Mouse (Mus musculus): ENCODE measurements around the gene Abracl.

Gene Abracl

DNA sequence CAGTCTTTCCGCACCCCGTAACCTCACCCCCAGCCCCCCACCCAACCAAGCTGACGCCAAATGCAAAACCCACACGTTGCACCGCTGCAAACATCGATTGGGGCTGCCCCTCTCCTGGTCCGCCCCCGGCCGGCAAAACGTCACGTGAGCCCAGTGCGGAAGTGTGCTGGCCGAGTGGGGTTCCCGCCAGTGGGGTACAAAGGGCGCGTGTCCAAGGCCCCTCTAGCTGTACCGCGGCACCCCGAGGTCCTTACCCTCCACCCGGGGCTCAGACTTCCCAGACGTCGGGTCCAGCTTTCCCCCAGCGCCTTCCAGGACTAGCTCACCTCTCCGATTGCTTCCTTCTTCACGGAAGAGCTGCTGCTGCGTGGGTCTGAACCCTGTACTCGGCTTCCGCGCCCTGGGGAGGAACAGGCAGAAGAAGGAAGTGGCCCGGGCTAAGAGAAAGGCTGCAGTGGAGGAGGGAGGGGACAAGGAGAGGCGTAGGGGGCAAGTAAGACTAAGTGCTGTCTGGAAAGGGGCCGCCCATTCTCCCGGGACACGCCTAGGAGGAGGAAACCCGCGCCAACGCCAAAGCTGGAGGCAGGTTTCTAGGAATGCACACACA, at the start of gene Abracl:
TSS of gene Abracl (minus strand) at position 548 of the 607 bp plus-strand sequence.
- peak; percentile 61 for DNase-seq (ENCODE audit: low spot score)

DNA sequence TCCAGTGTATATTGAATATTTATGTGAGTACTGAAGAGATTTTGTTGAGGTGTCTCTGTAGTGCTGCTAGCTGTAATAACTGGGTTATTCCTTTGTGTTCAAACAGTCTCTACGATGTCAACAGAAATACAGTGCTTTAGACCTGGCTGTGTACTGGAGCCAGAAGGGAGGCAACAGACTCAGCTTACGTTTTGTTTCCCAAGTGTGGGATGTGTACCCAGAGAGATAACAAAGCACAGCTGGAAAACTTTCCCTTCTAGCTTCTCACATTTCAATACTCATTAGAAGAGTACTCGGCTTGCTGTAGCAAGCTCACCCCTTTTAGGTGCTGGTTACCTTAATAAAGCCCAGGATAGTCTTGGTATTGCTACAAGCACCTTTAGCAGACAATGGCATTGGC, 49.8 kb upstream of the Abracl start:
- DNase-seq (ENCODE audit: low spot score) = no peak

DNA sequence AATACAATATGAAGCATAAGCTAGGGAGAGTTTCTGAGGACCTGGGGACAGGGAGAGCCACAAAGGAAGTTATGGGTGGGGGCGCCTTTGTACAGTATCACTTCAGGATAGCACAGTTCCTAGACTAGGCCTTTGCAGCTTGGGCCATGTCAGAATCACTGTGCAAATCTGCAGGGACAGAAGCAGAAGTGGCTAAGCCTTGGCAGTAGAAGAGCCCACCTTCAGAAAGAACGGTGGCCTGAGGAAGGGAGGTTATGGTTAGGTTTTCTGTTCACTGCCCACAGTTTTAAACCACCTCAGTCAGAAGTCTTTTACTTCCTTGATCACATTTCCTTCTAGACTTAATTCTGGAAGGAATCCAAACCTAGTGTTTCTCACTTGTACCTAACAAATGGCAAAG, 47.5 kb upstream of the Abracl start:
- DNase-seq (ENCODE audit: low spot score) = no peak

DNA sequence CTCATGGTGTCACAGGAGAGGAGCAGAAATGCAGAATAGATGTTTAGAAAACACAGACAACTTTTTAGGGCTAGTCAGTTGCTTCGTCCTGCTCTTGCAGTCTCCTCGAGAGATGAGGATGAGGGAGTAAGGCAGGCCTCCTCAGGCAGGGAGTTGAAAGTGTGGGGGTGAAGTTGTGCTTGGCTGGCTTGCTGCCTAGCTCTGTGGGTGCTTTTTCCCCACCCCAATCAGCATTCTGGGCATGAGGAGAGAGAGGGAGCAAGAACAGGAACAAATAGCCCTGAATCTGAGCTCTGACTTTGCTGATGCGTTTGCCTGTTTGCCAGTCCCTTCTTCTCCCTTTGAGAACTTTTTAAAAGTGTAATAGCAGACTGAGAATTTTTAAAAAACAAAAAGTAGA, 47.1 kb upstream of the Abracl start:
- DNase-seq (ENCODE audit: low spot score) = no peak

DNA sequence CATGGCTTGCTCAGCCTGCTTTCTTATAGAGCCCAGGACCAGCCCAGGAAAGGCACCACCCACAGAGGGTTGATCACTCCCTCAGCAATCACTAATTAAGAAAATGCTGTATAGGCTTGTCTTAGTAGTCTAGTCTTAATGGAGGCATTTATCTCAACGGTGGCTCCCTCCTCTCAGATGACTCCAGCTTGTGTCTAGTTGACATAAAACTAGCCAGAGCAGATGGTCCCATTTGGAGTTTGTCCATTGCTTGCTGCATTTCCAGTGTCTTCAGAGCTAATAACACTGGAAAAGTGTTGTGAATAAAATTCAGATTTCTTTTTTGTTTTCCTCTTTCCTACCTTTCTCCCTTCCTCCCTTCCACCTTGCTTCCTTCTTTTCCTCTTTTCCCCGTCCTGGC, 46.5 kb upstream of the Abracl start:
- no peak for DNase-seq (ENCODE audit: low spot score)

DNA sequence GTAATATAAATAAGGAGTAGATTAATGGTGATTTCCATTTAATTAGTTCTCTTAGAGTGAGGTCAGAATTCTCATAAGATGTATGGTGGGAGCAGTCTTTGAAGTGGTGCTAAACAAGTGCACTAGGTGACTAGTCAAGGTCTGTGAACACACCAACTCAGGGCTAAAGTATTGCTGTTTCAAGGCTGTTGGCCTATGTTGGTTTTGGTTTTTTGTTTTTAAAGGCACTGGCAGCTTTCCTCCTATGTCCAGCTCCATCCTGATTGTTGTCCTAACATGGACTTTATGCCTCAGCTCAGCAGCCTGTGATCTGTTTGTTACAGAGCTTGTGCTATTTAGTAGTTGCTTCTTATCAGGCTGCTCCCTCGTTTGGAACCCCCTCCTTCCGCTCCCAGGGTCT, 45.8 kb upstream of the Abracl start:
- DNase-seq (ENCODE audit: low spot score) = no peak

DNA sequence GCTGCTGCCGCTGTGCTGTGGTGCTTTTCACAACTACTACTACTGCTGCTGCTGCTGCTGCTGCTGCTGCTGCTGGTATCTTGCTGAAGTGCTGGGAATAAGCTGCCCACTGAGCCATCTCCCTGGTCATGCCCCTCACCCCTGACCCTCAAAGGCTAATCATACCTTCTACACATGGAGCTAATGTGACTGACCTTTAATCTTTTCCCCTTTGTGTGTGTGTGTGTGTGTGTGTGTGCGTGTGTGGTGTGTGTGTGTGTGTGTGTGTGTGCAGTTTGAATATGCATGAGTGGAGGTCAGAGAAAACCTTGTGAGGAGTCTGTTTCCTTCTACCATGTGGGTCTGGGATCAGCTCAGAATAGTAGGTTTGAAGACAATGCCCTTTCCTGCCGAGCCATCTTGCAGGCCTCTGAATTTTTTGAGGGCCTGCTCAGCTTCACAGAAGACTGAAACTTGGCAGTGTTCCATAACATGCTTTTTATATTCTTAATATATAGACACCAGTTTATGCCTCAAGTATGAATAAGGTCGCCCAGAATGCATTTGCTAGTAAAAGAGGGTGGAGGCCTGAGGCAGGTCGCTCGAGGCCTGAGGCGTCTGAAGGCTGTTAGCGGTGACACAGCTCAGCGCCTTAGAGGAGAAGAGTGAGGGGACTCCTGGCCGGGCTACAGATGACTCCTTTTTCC, 44.8 kb upstream of the Abracl start:
- DNase-seq (ENCODE audit: low spot score) = no peak

DNA sequence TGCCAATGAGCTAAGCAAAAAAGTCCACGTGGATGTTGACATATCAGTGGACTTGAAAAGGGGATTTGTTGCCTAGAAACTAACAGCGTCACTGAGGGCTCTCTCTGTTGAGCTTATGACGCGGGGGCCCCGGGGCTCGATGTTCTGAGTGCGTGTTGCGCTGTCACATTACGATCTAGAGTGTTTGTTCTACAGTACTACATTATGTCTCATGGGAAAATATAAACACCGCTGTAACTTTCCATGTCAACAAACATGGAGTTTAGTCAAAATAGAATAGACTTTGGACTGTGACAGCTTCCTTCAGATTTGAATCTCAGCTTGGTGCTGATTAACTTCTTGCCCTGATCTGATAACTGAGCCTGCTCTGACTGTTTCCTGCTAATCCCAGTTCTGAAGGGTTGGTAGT, 42.9 kb upstream of the Abracl start:
- DNase-seq (ENCODE audit: low spot score) = no peak

DNA sequence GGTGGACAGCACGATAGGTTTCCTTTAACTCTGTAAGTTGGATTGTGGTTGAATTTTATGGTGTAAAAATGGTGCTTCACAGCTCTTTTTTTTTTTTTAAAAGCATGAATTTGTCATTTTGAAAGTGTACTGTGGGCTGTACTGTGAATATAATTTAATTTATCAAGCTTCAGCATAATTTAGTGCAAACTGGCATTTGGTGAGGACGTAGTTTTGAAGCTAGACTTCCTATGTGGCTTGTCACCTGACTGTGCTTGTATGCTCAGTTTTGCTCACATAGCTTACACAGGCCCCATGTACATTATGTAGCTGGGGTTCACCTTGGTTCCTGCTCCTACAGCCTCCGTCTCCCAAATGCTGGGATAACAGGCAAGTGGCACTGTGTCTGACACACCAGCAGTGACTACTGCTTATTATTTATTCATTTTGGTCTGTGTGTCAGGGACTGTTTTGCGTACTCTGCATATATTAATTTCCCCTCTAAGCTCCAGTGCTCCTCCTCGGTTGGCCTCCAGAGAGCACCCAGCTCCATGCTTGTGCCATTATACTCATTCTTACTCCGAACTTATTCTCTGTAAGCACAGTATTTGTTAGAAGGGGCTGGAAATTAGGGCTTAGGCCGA, 41.6 kb upstream of the Abracl start:
- DNase-seq (ENCODE audit: low spot score) = no peak

DNA sequence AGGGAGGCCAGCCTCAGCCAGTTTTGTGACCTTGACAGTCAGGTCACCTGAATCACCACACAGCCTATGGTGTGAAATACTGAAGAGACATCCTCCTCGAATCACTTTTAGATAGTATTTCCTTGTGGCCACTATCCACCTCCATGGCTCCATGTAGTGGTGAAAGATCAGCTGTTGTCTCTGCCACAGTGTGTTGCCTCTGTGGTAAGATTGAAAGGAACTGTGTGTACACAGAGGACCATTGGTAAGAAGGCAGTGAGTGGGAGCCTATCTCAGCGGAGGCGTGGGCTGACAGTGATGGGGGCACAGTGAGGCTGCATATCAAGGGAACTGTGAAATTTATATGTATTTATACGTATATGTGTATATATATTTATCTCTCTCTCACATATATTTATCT, 38.4 kb upstream of the Abracl start:
- DNase-seq (ENCODE audit: low spot score) = no peak

DNA sequence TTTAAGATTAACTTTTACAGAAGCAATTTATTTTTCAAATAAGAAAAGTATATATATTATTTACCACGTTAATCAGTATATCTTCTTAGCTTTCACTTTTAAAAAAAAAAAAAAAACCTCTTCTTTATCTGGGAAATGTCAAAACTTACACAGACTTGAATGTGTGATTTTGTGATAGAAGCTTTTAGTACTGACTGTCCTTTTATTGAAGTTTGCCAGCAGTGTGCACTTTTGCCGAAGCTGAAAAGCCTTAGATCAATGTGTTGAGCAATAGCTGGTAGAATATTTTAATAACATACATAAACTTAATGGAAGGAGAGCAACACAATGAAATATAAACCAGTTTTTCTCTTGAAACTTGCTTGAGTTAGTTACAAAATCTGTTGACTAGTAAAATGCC, 37.7 kb upstream of the Abracl start:
- no peak for DNase-seq (ENCODE audit: low spot score)

DNA sequence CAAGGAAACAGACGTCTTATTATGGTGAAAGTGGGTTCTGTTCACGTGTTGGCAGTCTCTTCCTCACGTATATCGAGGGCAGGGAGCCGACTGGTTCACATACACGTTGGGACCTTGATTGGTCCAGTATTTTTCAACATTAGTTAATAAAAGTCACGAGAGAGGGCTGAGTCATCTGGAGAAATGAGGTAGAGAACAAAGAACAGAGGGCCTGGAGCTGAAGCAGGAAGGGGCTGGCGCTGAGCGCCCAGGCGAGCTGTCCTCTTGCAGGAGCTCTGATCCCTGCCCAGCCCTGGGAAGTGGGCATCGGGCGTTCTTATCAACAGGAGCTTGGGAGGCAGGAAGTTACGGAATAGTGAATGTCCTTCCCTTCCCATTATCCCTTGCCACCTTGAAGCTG, 36.7 kb upstream of the Abracl start:
- no peak for DNase-seq (ENCODE audit: low spot score)

DNA sequence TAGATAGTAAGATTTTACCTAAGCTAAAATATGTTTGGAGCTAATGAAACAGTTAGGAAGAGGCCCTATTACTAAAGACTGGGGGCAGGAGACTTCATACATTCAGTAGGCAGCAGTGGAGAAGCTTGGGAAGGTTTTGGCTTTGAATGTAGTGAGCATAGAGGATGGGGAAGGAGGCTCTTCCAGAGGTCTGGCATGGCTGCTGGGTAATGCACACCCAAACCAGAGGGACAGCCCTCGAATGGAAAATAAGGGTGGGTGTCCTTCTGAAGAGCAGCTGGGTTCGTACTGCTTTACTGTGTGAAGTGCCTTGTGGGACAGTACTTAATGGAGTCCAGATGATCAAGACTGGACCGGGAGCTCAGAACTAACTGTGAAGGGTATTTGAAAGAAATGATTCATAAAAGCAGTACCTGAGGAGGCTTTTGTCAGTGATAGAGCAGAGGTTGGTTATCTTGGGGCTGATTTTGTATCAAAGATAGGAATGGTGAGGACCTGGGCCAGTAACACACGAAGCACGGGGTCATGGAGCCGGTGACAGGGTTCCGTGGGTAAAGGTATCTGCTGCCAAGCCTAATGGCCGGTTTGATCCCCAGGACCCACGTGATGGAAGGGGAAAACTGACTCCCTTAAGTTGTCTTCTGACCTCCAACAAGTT, 35.7 kb upstream of the Abracl start:
- no peak for DNase-seq (ENCODE audit: low spot score)

DNA sequence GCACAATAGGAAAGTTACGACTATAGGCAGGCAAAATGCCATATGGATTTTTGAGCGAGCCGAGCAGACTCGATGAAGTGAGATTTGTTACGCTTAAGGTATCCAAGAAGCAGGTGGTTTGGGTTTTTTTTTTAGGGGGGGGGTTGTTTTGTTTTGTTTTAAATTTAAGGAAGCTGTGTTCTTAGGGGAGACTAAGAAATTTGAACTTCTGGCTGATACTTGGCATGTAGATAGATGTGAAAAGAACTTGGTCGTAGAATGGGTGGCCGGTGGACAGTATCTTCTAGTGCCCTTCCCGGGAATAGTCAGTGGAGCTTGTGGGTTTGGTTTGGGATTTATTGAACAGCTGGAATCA, 33.3 kb upstream of the Abracl start:
- no peak for DNase-seq (ENCODE audit: low spot score)

DNA sequence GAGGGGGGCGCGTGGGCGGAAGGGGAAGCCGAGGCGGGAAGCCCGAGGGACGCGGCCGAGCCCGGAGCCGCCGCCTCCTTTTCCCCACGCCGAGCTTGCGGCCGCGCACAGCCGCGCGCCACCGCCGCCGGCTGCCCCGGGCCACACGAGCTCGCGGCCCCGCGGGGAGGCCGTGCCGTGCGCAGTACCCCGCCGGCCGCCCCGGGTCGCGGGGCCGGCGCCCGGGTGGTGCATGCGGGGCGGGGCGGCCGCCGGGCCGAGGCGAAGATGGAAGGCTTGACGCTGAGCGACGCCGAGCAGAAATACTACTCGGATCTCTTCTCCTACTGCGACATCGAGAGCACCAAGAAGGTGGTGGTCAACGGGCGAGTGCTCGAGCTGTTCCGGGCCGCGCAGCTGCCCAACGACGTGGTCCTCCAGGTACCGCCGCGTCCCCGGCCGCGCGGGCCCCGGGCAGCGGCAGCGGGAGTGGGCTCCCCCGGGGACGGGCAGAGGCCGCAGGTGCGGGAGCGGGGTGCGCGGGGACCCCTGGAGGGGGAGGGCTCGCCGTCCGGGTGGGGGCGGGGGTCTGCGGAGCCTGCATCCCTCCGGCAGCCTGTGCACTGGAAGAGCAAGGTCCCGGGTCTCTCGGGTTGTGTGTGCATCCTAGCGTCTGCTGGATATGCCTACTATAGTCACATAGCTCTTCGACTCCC, 32.8 kb upstream of the Abracl start, which contains the start of gene Reps1:
TSS of gene Reps1 (plus strand) at position 166 of the 695 bp plus-strand sequence.
- no peak for DNase-seq (ENCODE audit: low spot score)

DNA sequence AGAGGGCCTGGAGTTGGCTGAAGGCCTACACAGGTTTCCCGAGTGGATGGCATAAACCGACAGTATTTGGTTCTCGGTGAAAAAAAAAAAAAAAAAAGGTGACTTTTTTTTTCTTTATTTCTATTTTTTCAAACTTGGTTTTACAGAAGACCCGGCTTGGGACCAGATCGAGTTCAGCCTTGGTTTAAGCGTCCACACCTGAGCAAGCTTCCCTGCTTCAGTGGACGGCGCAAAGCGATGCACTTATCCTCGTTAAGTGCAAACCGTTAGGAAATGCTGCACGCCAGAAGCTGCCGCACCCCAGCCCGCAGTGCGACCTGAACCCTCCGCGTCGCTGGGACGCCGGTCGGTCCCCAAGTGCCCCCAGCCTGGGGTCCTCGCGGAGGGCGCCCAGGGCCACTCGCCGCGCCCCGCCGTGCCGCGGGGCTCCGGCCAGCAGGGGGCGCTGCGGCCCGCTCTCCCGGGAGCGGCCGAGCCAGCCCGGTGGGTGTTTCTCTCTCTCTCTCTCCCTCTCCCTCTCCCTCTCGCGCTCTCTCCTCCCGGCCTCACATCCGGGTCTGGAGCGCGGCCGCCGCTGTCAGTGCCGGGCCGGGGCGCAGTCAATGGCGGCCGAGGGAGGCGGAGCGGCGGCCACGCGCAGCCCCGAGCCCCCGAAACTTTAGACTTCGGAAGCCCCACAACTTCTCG, 32.1 kb upstream of the Abracl start:
- peak; percentile 81 for DNase-seq (ENCODE audit: low spot score)

DNA sequence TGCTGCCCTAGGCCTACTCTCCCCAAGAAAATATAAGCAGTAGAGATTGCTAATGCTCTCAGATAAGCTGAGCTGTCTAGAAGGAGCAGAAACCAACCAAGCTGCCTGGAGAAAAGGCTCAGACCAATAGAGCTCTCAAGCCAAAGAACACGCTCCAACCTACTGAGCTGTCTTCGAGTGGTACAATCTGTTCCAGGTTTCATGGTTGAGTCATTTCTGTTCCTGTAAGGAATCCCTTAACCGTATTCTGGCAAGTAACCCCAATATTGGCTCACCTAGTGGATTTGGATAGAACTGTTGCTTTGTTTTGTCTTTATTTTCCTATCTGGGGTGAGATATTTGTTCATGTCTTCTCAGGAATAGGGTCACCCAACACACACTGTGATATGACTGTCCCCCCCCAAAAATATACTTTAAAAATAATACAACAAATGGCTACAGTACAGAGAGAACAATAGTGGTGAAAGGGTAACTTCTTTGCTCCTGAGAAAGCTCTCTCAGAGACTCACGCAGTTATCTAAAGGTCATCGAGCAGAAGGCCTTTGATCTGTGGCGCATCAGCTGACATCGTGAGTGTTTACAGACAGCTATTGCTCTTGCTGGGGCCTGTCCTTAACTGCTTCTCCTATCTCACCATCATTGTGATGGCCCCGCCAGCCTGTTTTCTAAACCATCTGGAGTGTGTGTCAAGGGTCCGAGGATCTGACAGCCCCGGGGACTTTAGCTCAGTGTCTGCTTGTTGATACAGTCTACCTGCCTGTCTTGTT, 24.5 kb upstream of the Abracl start:
- no peak for DNase-seq (ENCODE audit: low spot score)

DNA sequence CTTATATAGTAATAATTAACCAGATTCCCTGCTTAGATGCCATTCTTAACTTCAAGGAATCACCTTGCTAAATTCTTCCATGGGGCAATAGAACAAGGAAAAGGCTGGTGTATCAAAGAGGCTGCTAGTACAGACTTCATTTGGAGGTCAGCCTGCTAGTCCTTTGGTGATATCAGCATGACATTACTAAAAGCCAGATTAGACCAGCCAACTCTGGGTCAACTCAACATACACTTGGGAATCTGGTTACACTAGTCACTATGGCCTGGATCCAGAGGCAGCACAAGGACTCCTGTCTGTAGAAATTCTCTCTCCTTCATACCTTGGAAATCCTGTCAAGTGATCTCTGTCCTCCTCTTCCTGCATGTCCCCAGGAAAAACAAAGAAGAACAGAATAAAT, 23.3 kb upstream of the Abracl start:
- DNase-seq (ENCODE audit: low spot score) = no peak

DNA sequence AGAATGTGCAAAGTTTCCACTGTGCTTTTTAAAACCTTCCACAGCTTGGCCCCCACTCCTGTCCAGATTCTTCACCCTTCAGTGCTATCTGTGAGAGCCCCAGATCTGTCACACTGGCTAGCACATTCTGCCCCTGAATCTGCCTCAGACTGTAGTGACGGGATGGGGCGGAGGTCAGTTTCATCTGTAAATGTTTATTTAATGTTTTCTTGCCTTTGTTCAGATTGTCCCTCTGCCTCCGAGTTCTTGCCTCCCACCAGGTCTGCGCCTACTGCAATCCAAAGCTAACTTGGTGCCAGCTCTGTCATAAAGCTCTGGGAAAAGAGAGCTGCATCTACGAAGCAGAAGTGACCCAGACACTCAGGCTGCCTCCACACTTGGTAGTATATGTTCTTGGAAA, 13.8 kb upstream of the Abracl start:
- DNase-seq (ENCODE audit: low spot score) = no peak

DNA sequence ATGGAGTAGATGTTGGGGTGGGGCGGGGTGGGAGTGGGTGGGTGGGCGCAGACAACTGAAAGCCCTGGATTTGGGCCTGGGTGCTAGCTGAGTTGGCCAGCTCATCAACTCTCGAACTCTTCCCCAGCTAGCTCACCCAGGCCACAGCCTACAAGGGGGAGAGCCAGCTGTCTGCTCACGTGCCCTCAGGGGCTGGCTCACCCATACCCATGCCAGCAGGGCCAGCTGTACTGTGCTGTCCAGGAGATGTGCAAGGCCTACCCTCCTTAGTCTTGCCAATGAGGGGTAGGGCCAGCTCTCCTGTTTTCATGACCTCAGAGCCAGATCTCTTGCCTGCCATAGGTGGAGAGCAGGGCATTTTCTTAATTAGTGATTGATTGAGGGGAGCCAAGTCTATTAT, 11.3 kb upstream of the Abracl start:
- no peak for DNase-seq (ENCODE audit: low spot score)

DNA sequence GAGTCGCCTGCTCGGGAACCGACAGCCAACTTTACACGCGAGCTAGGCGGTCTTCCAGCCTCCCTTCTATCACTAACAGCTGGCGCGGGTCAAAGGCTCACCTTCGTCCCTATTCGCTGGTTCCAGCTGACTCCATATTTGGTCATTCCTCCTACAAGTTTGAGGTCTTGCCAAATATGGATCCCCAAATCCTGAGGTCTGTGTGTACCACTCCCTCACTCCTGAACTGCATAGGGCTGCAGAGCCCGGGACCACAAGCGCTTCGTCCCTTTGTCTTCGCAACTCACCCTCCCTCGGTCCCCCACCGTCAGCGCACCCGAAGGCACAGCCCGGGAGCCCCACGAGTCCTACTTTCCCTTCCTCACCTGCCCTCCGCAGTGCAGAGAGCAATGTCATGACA, 776 bp downstream of the Abracl start:
- peak; percentile 60 for DNase-seq (ENCODE audit: low spot score)

All from urinary bladder, postnatal 25 days (tissue).